In the genomic region with DNA sequence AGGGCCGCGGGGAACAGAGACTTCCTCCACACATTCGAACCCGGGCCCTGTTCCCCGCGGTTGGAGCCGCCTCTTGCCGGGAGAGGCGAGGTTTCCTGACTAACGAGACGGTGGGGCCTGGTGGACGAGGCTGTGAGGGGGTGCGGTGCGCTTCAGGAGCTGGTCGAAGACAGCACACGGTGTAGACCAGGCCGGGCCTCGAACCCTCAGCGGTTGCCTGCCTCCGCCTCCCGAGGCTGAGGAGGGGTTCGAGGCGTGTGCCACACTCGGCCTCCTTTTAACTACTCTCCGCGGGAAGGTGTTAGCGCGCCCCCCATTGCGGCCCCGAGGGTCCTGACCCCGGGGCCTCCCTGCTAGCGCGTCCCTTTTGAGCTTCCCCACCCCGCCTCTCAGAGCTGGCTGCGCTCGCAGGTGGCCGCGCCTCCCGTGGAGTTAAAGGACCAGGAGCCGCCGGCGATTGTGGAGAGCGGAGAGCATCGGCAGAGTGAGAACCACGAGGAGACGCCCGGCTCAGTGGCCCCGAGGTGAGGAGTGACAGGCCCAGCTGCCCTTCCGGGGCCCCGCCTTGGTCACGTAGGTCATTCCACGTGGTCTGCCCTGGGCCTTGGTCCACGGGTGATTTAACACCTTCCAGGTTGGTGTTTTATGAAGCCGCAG, we compare ENCODE assay signal across 8 mouse cellular contexts. TPM values are rescaled to one million over a fixed set of nuclear protein-coding genes. Genes with fewer than 3 reads are reported as not detected.
DNase-seq lines count a peak whose midpoint lies in the region; ATAC-seq and TF ChIP-seq lines count a peak whose summit lies in the region.

No protein-coding gene starts in this region.

- H3K27me3 ChIP-seq in forebrain, postnatal 0 days (ENCODE audit: insufficient read depth, low read length): no peaks in the 10 kb centered on the region
- H3K27me3 ChIP-seq in intestine, embryonic 15.5 days (replicated peaks): no peaks in the 10 kb centered on the region
- H3K27me3 ChIP-seq in liver, embryonic 16.5 days (ENCODE audit: control insufficient read depth, insufficient read depth, low read depth, low read length): no peaks in the 10 kb centered on the region

- DNase-seq in gastrocnemius, adult 18-20 months (ENCODE audit: low spot score): peak; percentile 17
- no peak for DNase-seq in gastrocnemius, postnatal 25 days
- DNase-seq in adrenal gland, postnatal 36 days: peak; percentile 50 to 60
- peak; percentile 17 for DNase-seq in forebrain, postnatal 0 days
- peak; percentile 49 to 61 for DNase-seq in natural killer cell, adult 2 months (ENCODE audit: low spot score in 2 of 2)
- DNase-seq in MN1 (ENCODE audit: low spot score): no peak

- H3K4me2 ChIP-seq in forebrain, postnatal 0 days (ENCODE audit: low read depth): peak overlapping the region; percentile 87
- H3K4me2 ChIP-seq in intestine, embryonic 15.5 days (replicated peaks): peak overlapping the region; percentile 99
- peak overlapping the region; percentile 100 for H3K4me2 ChIP-seq in liver, embryonic 16.5 days (ENCODE audit: low read depth, low read length)

- peak overlapping the region; percentile 53 for H3K9ac ChIP-seq in forebrain, postnatal 0 days
- peak overlapping the region; percentile 52 for H3K9ac ChIP-seq in intestine, embryonic 15.5 days
- peak overlapping the region; percentile 78 for H3K9ac ChIP-seq in liver, embryonic 16.5 days (ENCODE audit: low read depth, low read length)

- peaks cover 27% of the 10 kb centered on the region for H3K36me3 ChIP-seq in forebrain, postnatal 0 days (ENCODE audit: insufficient read depth)
- peaks cover 16% of the 10 kb centered on the region for H3K36me3 ChIP-seq in intestine, embryonic 15.5 days
- peaks cover 15% of the 10 kb centered on the region for H3K36me3 ChIP-seq in liver, embryonic 16.5 days (ENCODE audit: control insufficient read depth, insufficient read depth)

- H3K4me3 ChIP-seq in forebrain, postnatal 0 days (ENCODE audit: low read depth, low read length): peak overlapping the region; percentile 49
- peak overlapping the region; percentile 48 for H3K4me3 ChIP-seq in intestine, embryonic 15.5 days (replicated peaks)
- H3K4me3 ChIP-seq in liver, embryonic 16.5 days (ENCODE audit: low read depth, low read length): peak overlapping the region; percentile 71

- no peak for TF ChIP-seq CTCF in forebrain, postnatal 0 days (IDR thresholded peaks at IDR 0.05; ENCODE audit: low read depth)

- 8% methylated on average over 54 of the region's 54 CpGs for WGBS in forebrain, postnatal 0 days
- WGBS in intestine, embryonic 15.5 days: 2% methylated on average over 54 of the region's 54 CpGs
- WGBS in liver, embryonic 16.5 days (ENCODE audit: insufficient replicate concordance): 2% methylated on average over 54 of the region's 54 CpGs

- no peaks in the 10 kb centered on the region for H3K9me3 ChIP-seq in forebrain, postnatal 0 days (ENCODE audit: low read length)
- no peaks in the 10 kb centered on the region for H3K9me3 ChIP-seq in intestine, embryonic 15.5 days
- no peaks in the 10 kb centered on the region for H3K9me3 ChIP-seq in liver, embryonic 16.5 days (replicated peaks; ENCODE audit: control insufficient read depth, low read length)

- 0 out of 2 replicates have a peak, but pooled peaks cover 4% of the 10 kb centered on the region for H3K4me1 ChIP-seq in forebrain, postnatal 0 days (ENCODE audit: insufficient read depth)
- H3K4me1 ChIP-seq in intestine, embryonic 15.5 days (replicated peaks): peaks cover 14% of the 10 kb centered on the region
- peaks cover 34% of the 10 kb centered on the region for H3K4me1 ChIP-seq in liver, embryonic 16.5 days (ENCODE audit: control insufficient read depth, low read depth, low read length)

- peak; percentile 59 for ATAC-seq in forebrain, postnatal 0 days
- peak; percentile 68 for ATAC-seq in intestine, embryonic 15.5 days
- ATAC-seq in liver, embryonic 16.5 days (ENCODE audit: low read depth): peak; percentile 58

- H3K27ac ChIP-seq in forebrain, postnatal 0 days (ENCODE audit: low read depth, low read length): no peak overlapping the region
- H3K27ac ChIP-seq in intestine, embryonic 15.5 days: no peak overlapping the region
- H3K27ac ChIP-seq in liver, embryonic 16.5 days (ENCODE audit: low read length): peak overlapping the region; percentile 92

RNA-seq across cellular contexts. Expression of a gene that starts 0.5 kb away (rescaled TPM):
- 1 to 10 TPM; 1.3 to 1.4 TPM for total RNA-seq in gastrocnemius, adult 18-20 months (2021)
- total RNA-seq in gastrocnemius, postnatal 25 days (2021): 1 to 10 TPM in 1 of 2 experiments, under 1 TPM in 1; 0.95 to 1.2 TPM
- total RNA-seq in adrenal gland, postnatal 36 days (2021): 10 to 100 TPM in 1 of 2 experiments, 1 to 10 TPM in 1; 8.7 to 11.5 TPM
- total RNA-seq in forebrain, postnatal 0 days (2014; rRNA removed): 27.5 and 32.2 TPM in 2 replicates
- polyA plus RNA-seq in forebrain, postnatal 0 days (2015; fragmentation: Nextera tagmentation; extraction: Ambion mirVana): 77.9 and 78.2 TPM in 2 replicates
- polyA plus RNA-seq in intestine, embryonic 15.5 days (2015; fragmentation: Nextera tagmentation; extraction: Ambion mirVana): 49.9 and 54.4 TPM in 2 replicates
- polyA plus RNA-seq in liver, embryonic 16.5 days (2015; fragmentation: Nextera tagmentation; extraction: Ambion mirVana): 41.2 and 47.8 TPM in 2 replicates

RNA-seq across cellular contexts. Expression of a gene that starts 15.6 kb away (rescaled TPM):
- total RNA-seq in gastrocnemius, adult 18-20 months (2021): 10 to 100 TPM; 22.8 to 25.2 TPM
- 10 to 100 TPM; 21.2 to 24.2 TPM for total RNA-seq in gastrocnemius, postnatal 25 days (2021)
- 10 to 100 TPM; 62.1 to 69.2 TPM for total RNA-seq in adrenal gland, postnatal 36 days (2021)
- total RNA-seq in forebrain, postnatal 0 days (2014; rRNA removed): 77.1 and 91.2 TPM in 2 replicates
- 100 and 103 TPM in 2 replicates for polyA plus RNA-seq in forebrain, postnatal 0 days (2015; fragmentation: Nextera tagmentation; extraction: Ambion mirVana)
- polyA plus RNA-seq in intestine, embryonic 15.5 days (2015; fragmentation: Nextera tagmentation; extraction: Ambion mirVana): 83.1 and 92.7 TPM in 2 replicates
- polyA plus RNA-seq in liver, embryonic 16.5 days (2015; fragmentation: Nextera tagmentation; extraction: Ambion mirVana): 52.7 and 53.1 TPM in 2 replicates

RNA-seq across cellular contexts. Expression of a gene that starts 21.3 kb away (rescaled TPM):
- 10 to 100 TPM; 33.7 to 38.2 TPM for total RNA-seq in gastrocnemius, adult 18-20 months (2021)
- total RNA-seq in gastrocnemius, postnatal 25 days (2021): 10 to 100 TPM; 34.7 to 34.8 TPM
- total RNA-seq in adrenal gland, postnatal 36 days (2021): 10 to 100 TPM; 41.9 to 53.8 TPM
- total RNA-seq in forebrain, postnatal 0 days (2014; rRNA removed): 28.9 and 31.5 TPM in 2 replicates
- polyA plus RNA-seq in forebrain, postnatal 0 days (2015; fragmentation: Nextera tagmentation; extraction: Ambion mirVana): 21.3 and 27.5 TPM in 2 replicates
- 42.8 and 49.2 TPM in 2 replicates for polyA plus RNA-seq in intestine, embryonic 15.5 days (2015; fragmentation: Nextera tagmentation; extraction: Ambion mirVana)
- polyA plus RNA-seq in liver, embryonic 16.5 days (2015; fragmentation: Nextera tagmentation; extraction: Ambion mirVana): 65.7 and 73.0 TPM in 2 replicates

RNA-seq across cellular contexts. Expression of a gene that starts 25.7 kb away (rescaled TPM):
- total RNA-seq in gastrocnemius, adult 18-20 months (2021): 100 to 1,000 TPM; 145 to 160 TPM
- total RNA-seq in gastrocnemius, postnatal 25 days (2021): 100 to 1,000 TPM; 178 to 214 TPM
- 100 to 1,000 TPM; 569 to 727 TPM for total RNA-seq in adrenal gland, postnatal 36 days (2021)
- 470 and 505 TPM in 2 replicates for total RNA-seq in forebrain, postnatal 0 days (2014; rRNA removed)
- polyA plus RNA-seq in forebrain, postnatal 0 days (2015; fragmentation: Nextera tagmentation; extraction: Ambion mirVana): 354 and 405 TPM in 2 replicates
- 1,038 and 1,157 TPM in 2 replicates for polyA plus RNA-seq in intestine, embryonic 15.5 days (2015; fragmentation: Nextera tagmentation; extraction: Ambion mirVana)
- 473 and 480 TPM in 2 replicates for polyA plus RNA-seq in liver, embryonic 16.5 days (2015; fragmentation: Nextera tagmentation; extraction: Ambion mirVana)

RNA-seq across cellular contexts. Expression of a gene that starts 29.3 kb away (rescaled TPM):
- not detected for total RNA-seq in gastrocnemius, adult 18-20 months (2021)
- not detected for total RNA-seq in gastrocnemius, postnatal 25 days (2021)
- total RNA-seq in adrenal gland, postnatal 36 days (2021): under 1 TPM in 1 of 2 experiments, not detected in 1; 0.20 TPM
- 0.46 TPM in 1 of 2 replicates, not detected in the other for total RNA-seq in forebrain, postnatal 0 days (2014; rRNA removed)
- polyA plus RNA-seq in forebrain, postnatal 0 days (2015; fragmentation: Nextera tagmentation; extraction: Ambion mirVana): 0.50 and 0.77 TPM in 2 replicates
- polyA plus RNA-seq in intestine, embryonic 15.5 days (2015; fragmentation: Nextera tagmentation; extraction: Ambion mirVana): 6.4 and 7.7 TPM in 2 replicates
- polyA plus RNA-seq in liver, embryonic 16.5 days (2015; fragmentation: Nextera tagmentation; extraction: Ambion mirVana): 394 and 409 TPM in 2 replicates

Comparison
In these comparisons a context has a peak if more than half of its experiments do, and no peak if none do; other contexts are left out.
1. DNase-seq: peak in gastrocnemius, adult 18-20 months (single experiment), adrenal gland, postnatal 36 days (2 of 2), forebrain, postnatal 0 days (single experiment) and natural killer cell, adult 2 months (2 of 2); none in gastrocnemius, postnatal 25 days (single experiment) and MN1 (single experiment).
2. RNA of a gene that starts 0.5 kb away (total RNA-seq): 27.5 to 32.2 TPM in forebrain, postnatal 0 days and 8.7 to 11.5 TPM in adrenal gland, postnatal 36 days; 1.3 to 1.4 TPM in gastrocnemius, adult 18-20 months and 0.95 to 1.2 TPM in gastrocnemius, postnatal 25 days; every median in the first group is over 4 times any median in the second.
3. Peak in every context shown above with its lines, with median percentiles within 50 percentile points of each other: ATAC-seq, H3K4me2 ChIP-seq, H3K4me3 ChIP-seq and H3K9ac ChIP-seq.